Mouse (Mus musculus) MEL (cell line): ENCODE data around the gene Scel.

ENCODE experiments used
- CTCF ChIP-seq, 3 experiments: IDR thresholded peaks in 2 of 3; conservative IDR thresholded peaks in 1 of 3; 2 replicates each; pipeline ENCODE4 v1.5.1; 2011 to 2012; ENCODE audit warnings: low read length in 3 of 3, low read depth in 2 of 3, mild to moderate bottlenecking in 2 of 3, improper control_type of control experiment in 1 of 3, inconsistent platforms in 1 of 3, mixed read lengths in 1 of 3, moderate library complexity in 1 of 3; ENCODE audit not compliant: control insufficient read depth in 1 of 3, insufficient read depth in 1 of 3, poor library complexity in 1 of 3, severe bottlenecking in 1 of 3
- EP300 ChIP-seq, 2 experiments: IDR thresholded peaks; 2 replicates each; pipeline ENCODE4 v1.6.1; 2011; ENCODE audit warnings: improper control_type of control experiment in 2 of 2, low read length in 2 of 2, low read depth in 1 of 2, mild to moderate bottlenecking in 1 of 2
- MAFK ChIP-seq: IDR thresholded peaks from 2 replicates; pipeline ENCODE4 v1.6.1; 2011; ENCODE audit warnings: low read depth, mild to moderate bottlenecking, low read length, improper control_type of control experiment, borderline replicate concordance
- MYC ChIP-seq: IDR thresholded peaks from 2 replicates; pipeline ENCODE4 v1.6.1; 2011; ENCODE audit warnings: low read depth, mild to moderate bottlenecking, low read length, improper control_type of control experiment, moderate library complexity
- POLR2A ChIP-seq, 2 experiments: IDR thresholded peaks; 2 replicates each; pipeline ENCODE4 v1.6.1; 2011 to 2012; ENCODE audit warnings: low read length in 2 of 2, mild to moderate bottlenecking in 2 of 2, control low read depth in 1 of 2, improper control_type of control experiment in 1 of 2, low read depth in 1 of 2, moderate library complexity in 1 of 2; ENCODE audit not compliant: control insufficient read depth in 1 of 2, insufficient read depth in 1 of 2, poor library complexity in 1 of 2
- TBP ChIP-seq: IDR thresholded peaks from 2 replicates; pipeline ENCODE4 v1.8.0; 2011; ENCODE audit warnings: low read depth, low read length, improper control_type of control experiment
- ZC3H11A ChIP-seq: IDR thresholded peaks from 2 replicates; pipeline ENCODE4 v1.6.1; 2012; ENCODE audit warnings: low read depth, mild to moderate bottlenecking, inconsistent platforms, low read length, improper control_type of control experiment
- ZKSCAN1 ChIP-seq: IDR thresholded peaks from 2 replicates; pipeline ENCODE4 v1.6.1; 2012; ENCODE audit warnings: low read depth, mild to moderate bottlenecking, inconsistent platforms, low read length, improper control_type of control experiment, moderate library complexity
- ZMIZ1 ChIP-seq: IDR thresholded peaks from 2 replicates; pipeline ENCODE4 v1.6.1; 2012; ENCODE audit warnings: low read depth, mild to moderate bottlenecking, inconsistent platforms, low read length, improper control_type of control experiment, moderate library complexity

DNA sequence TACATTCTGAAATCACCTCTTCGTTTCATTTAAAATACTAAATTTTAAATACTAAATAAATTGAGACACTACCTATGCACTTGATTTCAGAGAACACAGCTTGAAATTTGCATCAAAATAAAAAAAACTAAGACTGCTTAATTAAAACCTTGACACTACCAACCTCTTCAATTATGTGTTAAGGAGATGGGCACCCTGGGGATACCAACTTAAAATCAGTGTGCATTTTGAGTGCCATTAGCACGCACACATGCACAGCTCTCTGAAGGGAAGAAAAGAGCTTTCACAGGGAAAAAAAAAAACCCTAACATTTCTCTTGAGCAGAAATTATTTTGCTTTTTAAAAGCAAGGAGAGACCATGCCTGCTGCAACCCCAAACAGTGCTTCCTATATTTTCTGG, 134.8 kb downstream of the Scel start:
- no peak for TF ChIP-seq ZMIZ1
- TF ChIP-seq ZC3H11A: no peak
- no peak for TF ChIP-seq TBP
- TF ChIP-seq CTCF (IDR thresholded peaks at IDR 0.05 in 2 of 3, conservative IDR thresholded peaks at IDR 0.05 in 1 of 3; ENCODE audit: control insufficient read depth in 1 of 3, insufficient read depth in 1 of 3, low read depth in 2 of 3, low read length in 3 of 3, poor library complexity in 1 of 3, severe bottlenecking in 1 of 3): no peak
- TF ChIP-seq POLR2A (IDR thresholded peaks at IDR 0.05; ENCODE audit: control insufficient read depth in 1 of 2, insufficient read depth in 1 of 2, low read depth in 1 of 2, low read length in 2 of 2, poor library complexity in 1 of 2): no peak
- no peak for TF ChIP-seq MYC
- no peak for TF ChIP-seq ZKSCAN1
- TF ChIP-seq EP300 (IDR thresholded peaks at IDR 0.05; ENCODE audit: low read depth in 1 of 2, low read length in 2 of 2): no peak
- TF ChIP-seq MAFK: no peak
